Mouse (Mus musculus): ENCODE measurements at regions not wholly inside any gene's neighbourhood (a gene's known extent, or its start where the extent isn't known, plus 50 kb on each side); places are given as distances from the start of the nearest gene placed in this dataset.

GRCm38 (mm10) chr14:105987341-105987882 lies 90.8 kb upstream of the Spry2 start:
- TF ChIP-seq POLR2A (IDR thresholded peaks at IDR 0.05; ENCODE audit: low read depth, low read length), result no peak
- no peak for TF ChIP-seq CTCF (conservative IDR thresholded peaks at IDR 0.05 in 1 of 2, IDR thresholded peaks at IDR 0.05 in 1 of 2; ENCODE audit: low read depth in 2 of 2, low read length in 2 of 2)
- no peak for TF ChIP-seq NELFE (IDR thresholded peaks at IDR 0.05; ENCODE audit: low read depth, low read length)
- no peak for TF ChIP-seq EP300 (IDR thresholded peaks at IDR 0.05; ENCODE audit: low read length)
- TF ChIP-seq SMC3 (IDR thresholded peaks at IDR 0.05; ENCODE audit: low read depth, low read length), result no peak
- no peak for TF ChIP-seq CHD2 (IDR thresholded peaks at IDR 0.05; ENCODE audit: low read length)
- TF ChIP-seq RCOR1 (conservative IDR thresholded peaks at IDR 0.05; ENCODE audit: low read depth, low read length), result no peak
- no peak for TF ChIP-seq KAT2A (IDR thresholded peaks at IDR 0.05; ENCODE audit: insufficient replicate concordance, low read length)
- no peak for TF ChIP-seq MXI1 (IDR thresholded peaks at IDR 0.05; ENCODE audit: low read depth, low read length)
- TF ChIP-seq USF2 (conservative IDR thresholded peaks at IDR 0.05; ENCODE audit: low read depth, low read length), result no peak
- TF ChIP-seq MYC (IDR thresholded peaks at IDR 0.05; ENCODE audit: low read depth, low read length), result no peak

All from CH12.LX (cell line).